Mouse (Mus musculus): ENCODE results near the gene Nell2. TPM values are rescaled to one million over a fixed set of nuclear protein-coding genes. Genes with fewer than 3 reads are reported as not detected.

The Nell2 gene
- polyA plus RNA-seq, 1 experiment from 2014 or later, result 14.3 TPM

DNA sequence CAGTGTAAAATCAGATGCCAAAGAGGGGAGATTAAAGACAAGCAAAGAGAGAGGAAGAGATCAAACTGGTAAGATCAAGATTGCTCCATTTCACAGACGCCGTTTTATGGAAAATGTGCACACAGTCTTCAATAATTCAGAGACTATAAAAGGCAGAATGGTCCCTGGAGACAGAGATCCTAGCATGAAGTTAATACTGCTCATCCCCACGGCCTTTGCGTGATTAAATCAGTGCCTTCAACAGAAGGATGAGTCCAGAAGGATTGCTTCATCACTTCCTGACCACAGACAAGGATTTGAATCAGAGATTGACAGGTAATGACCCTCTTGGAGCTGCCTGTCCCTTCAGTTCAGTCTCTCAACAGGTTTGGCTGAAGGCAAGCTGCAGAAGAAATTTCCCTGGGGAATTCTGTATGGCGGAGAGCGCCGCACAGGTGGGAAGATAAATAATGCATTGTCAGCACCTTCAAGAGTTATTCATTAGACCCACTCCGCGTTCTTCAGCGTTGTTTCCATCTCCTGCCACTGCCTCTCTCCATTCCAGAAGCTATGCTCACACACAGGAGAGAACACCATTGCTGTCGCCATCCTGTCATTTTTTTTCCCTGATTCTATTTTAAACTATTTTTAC, 118.0 kb downstream of the Nell2 start:
- H3K9ac ChIP-seq, result no peak overlapping the region
- no peaks in the 10 kb centered on the region for H3K4me1 ChIP-seq
- 79% methylated on average over 11 of the region's 11 CpGs for WGBS
- H3K4me3 ChIP-seq (replicated peaks), result no peak overlapping the region
- H3K27ac ChIP-seq, result no peak overlapping the region
- H3K4me2 ChIP-seq, result no peak overlapping the region
- H3K27me3 ChIP-seq (replicated peaks), result no peaks in the 10 kb centered on the region
- no peaks in the 10 kb centered on the region for H3K9me3 ChIP-seq
- no peak for ATAC-seq (ENCODE audit: insufficient read depth, low FRiP score, low read depth)
- no peaks in the 10 kb centered on the region for H3K36me3 ChIP-seq

DNA sequence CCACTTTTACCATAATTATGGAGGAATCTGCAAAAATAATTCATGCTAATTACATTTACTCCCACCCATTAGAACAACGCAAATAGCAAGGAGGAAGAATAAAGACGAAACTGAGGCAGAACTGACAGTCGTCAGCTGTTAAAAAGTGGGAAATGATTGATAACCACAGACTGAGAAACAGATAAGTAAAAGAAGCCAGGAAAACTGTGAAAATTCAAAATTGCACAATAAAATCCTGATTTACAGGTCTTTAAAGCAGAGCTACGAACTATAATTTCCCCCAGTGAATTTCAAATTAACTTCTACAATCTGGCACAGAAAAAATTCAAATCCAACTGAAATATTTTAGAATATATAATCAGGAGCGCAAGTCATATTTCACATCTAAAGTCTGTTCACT, 138.0 kb downstream of the Nell2 start:
- Histone ChIP-seq H3K4me2 (no peak overlapping the region), H3K27ac (no peak overlapping the region), H3K9ac (no peak overlapping the region), H3K27me3 (replicated peaks) (no peaks in the 10 kb centered on the region), H3K36me3 (no peaks in the 10 kb centered on the region), H3K4me1 (no peaks in the 10 kb centered on the region), H3K4me3 (replicated peaks) (no peak overlapping the region), H3K9me3 (no peaks in the 10 kb centered on the region)
- ATAC-seq (ENCODE audit: insufficient read depth, low FRiP score, low read depth), result no peak
- WGBS, result 81% methylated on average over 5 of the region's 5 CpGs

DNA sequence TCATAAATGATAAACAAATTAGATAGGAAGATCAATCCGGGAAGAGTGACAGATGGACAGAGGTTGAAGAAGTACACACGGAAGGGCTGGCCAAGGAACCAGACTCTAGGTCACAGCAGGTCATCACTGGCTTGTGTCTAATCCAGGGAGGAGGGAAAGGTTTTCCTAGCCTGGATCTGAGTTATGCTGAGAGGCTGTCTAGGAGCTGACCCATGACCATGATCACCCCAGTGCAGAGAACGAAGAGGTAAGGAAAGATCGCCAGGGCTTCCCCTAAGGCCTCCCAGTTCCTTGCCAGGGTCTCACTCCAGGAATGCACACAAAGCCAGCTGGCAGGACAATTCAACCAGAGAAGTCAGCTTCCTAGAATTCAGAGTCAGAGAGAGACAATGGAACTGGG, 139.4 kb downstream of the Nell2 start:
- Histone ChIP-seq H3K9ac (no peak overlapping the region), H3K4me2 (no peak overlapping the region), H3K9me3 (no peaks in the 10 kb centered on the region), H3K4me1 (no peaks in the 10 kb centered on the region), H3K36me3 (no peaks in the 10 kb centered on the region), H3K27me3 (replicated peaks) (no peaks in the 10 kb centered on the region), H3K27ac (no peak overlapping the region), H3K4me3 (replicated peaks) (no peak overlapping the region)
- WGBS, result 72% methylated on average over 4 of the region's 4 CpGs
- ATAC-seq (ENCODE audit: insufficient read depth, low FRiP score, low read depth), result no peak

DNA sequence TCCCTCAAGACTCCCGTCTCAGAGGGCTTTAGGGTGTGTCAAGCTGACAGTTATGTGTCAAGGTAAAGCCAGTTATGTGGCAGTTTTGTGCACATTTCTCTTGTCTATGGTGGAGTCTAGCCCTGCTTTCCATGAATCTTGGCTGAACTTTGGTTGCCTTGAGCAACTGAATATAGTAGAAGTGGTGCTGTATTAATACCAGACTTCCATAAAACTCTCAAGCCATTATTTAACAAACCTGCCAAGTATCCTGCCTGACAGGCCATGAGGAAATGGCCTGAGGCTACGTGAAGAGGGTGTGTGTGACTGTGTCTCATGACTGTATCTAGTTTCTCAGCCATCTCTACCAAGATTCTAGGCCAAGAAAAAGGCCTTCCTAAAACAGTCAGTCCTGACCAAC, 147.5 kb downstream of the Nell2 start:
- Histone ChIP-seq H3K9me3 (no peaks in the 10 kb centered on the region), H3K4me3 (replicated peaks) (no peak overlapping the region), H3K9ac (no peak overlapping the region), H3K27me3 (replicated peaks) (no peaks in the 10 kb centered on the region), H3K4me2 (no peak overlapping the region), H3K36me3 (no peaks in the 10 kb centered on the region), H3K4me1 (no peaks in the 10 kb centered on the region), H3K27ac (no peak overlapping the region)
- no peak for ATAC-seq (ENCODE audit: insufficient read depth, low FRiP score, low read depth)
- 35% methylated on average over 2 of the region's 2 CpGs for WGBS

DNA sequence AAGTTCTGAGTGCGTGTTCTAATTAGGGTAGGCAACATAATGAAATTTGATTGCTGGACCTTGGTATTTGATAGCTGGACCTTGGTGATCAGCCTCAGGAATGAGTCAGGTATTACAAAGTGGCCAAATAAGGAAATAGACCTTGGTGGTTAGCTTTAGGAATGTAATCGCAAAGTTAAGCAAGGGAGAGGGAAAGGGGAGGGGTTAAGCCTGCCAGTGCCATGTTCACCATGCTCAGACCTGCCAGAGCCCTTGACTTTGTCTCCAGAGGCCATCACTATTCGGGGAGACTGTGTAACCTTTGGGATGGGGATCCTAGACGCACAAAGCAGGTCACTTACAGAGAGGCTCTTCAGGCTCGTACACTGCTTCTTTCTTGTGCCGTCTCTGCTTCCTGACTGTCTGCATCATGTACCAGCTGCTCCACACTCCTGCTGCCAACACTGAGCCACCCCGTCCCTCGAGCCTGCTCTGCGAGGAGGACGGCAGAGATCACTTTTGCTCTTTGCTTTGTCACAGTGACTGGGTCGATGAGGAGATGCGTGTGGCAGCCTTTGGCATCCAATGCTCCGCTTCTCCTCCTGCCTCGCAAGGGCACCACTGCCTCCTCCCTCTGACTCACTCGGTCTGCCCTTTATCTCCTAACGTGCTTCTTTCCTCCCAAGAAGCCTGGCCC, 157.5 kb downstream of the Nell2 start:
- H3K4me2 ChIP-seq, result no peak overlapping the region
- H3K9ac ChIP-seq, result no peak overlapping the region
- no peaks in the 10 kb centered on the region for H3K9me3 ChIP-seq
- no peaks in the 10 kb centered on the region for H3K27me3 ChIP-seq (replicated peaks)
- H3K36me3 ChIP-seq, result no peaks in the 10 kb centered on the region
- H3K4me1 ChIP-seq, result no peaks in the 10 kb centered on the region
- H3K27ac ChIP-seq, result no peak overlapping the region
- ATAC-seq (ENCODE audit: insufficient read depth, low FRiP score, low read depth), result no peak
- 73% methylated on average over 16 of the region's 16 CpGs for WGBS
- H3K4me3 ChIP-seq (replicated peaks), result no peak overlapping the region

DNA sequence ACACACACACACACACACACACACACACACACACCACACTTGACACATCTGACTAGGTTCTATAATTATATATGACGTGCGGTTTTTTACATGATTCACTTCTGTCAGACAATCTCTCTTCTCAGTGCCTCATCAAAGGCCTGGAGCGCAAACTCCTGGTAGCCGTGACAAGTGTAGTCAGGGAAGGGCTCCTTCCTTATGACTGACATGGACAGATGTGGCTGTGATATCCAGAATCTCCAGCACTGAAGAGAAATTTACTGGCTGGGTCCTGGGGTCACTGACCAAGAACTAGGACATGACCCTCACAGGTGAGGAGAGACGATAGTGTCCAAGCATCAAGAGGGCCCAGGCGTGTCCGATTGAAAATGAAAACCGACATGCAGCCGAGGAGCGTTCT, 160.2 kb downstream of the Nell2 start:
- Histone ChIP-seq H3K27ac (no peak overlapping the region), H3K27me3 (replicated peaks) (no peaks in the 10 kb centered on the region), H3K4me2 (no peak overlapping the region), H3K36me3 (no peaks in the 10 kb centered on the region), H3K4me3 (replicated peaks) (no peak overlapping the region), H3K4me1 (no peaks in the 10 kb centered on the region), H3K9ac (no peak overlapping the region), H3K9me3 (no peaks in the 10 kb centered on the region)
- ATAC-seq (ENCODE audit: insufficient read depth, low FRiP score, low read depth), result no peak
- 90% methylated on average over 10 of the region's 10 CpGs for WGBS

DNA sequence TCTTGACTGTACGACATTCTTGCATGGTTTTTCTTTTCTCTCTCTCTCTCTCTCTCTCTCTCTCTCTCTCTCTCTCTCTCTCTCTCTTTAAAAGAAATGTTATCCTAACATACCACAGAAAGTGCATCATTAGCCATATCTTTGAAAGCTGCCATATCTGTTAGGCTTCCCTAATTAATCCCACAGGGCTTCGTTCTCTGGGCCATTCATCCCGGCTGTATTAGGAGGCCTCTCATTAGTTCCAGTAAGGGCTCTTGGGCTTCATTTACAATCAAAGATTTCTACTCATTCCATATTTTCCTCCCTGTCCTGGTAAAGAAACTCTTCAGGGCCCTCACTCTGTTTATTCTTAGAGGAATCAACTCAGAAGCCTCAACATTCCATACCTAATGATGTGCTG, 161.9 kb downstream of the Nell2 start:
- Histone ChIP-seq H3K9me3 (no peaks in the 10 kb centered on the region), H3K27ac (no peak overlapping the region), H3K4me1 (no peaks in the 10 kb centered on the region), H3K4me2 (no peak overlapping the region), H3K4me3 (replicated peaks) (no peak overlapping the region), H3K9ac (no peak overlapping the region), H3K27me3 (replicated peaks) (no peaks in the 10 kb centered on the region), H3K36me3 (no peaks in the 10 kb centered on the region)
- no peak for ATAC-seq (ENCODE audit: insufficient read depth, low FRiP score, low read depth)
- 71% methylated on average over 3 of the region's 3 CpGs for WGBS

DNA sequence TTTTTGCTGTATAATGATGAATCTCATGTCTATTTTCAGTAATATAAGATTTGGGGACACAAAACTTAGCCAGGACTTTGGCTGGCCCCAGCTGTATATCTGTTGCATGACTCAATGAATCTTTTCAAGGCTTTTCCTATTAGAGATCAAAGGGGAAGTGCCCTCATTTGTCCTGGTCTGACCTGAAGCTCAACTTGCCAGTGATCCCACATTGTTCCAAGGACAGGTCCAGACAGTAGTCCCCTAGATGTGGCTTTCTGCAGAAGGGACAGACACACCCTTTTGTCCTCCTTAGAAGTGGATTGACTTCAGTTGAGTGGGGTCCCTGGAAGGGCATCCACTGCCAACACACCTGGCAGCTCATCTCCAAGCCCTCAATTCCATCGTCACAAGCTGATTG, 173.6 kb downstream of the Nell2 start:
- Histone ChIP-seq H3K4me1 (no peaks in the 10 kb centered on the region), H3K36me3 (no peaks in the 10 kb centered on the region), H3K9ac (no peak overlapping the region), H3K9me3 (no peaks in the 10 kb centered on the region), H3K4me3 (replicated peaks) (no peak overlapping the region), H3K27ac (no peak overlapping the region), H3K4me2 (no peak overlapping the region), H3K27me3 (replicated peaks) (no peaks in the 10 kb centered on the region)
- WGBS, result 79% methylated on average over 1 of the region's 1 CpGs
- no peak for ATAC-seq (ENCODE audit: insufficient read depth, low FRiP score, low read depth)

DNA sequence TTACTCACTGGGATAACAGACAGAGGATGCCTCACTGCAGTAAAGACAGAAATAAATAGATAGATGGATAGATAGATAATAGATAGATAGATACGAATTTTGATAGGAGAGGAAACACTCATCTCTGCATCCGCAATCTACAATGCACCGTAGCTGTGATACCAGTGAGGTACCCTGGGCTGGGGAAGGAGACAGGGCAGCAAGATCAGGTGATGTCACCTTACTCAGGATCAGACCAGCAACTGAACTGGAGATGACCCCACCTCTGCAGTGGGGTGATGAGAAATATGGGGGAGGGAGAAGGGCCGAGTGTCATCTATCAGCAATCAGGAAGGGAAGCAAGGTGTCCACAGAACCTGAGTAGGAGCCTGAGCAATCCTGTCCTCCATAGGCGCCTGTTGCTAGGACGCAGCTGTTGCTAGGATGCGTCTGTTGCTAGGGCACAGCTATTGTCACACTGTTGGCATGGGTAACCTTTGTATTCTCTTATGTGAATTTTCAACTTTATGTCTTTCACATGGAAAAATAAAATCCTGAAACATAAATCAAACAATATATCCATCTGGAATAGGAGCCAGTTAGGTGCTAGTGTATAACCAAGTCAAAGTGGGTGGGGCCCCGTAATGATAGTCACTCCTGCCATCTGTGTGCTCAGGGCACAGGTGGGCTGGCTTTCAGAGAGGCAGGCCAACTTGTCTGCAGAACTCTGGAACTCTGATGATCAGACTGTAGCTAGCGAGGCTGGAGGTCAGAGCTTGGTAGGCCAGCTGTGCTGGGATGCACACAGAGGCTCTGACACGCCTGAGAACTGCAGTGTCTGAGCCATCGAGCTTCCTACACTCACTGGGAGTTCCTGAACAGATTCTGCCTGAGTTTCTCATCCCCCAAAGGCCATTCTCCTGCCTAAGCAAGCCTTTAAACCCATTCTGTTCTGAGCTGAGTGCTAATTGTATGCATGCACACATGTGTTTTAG, 193.7 kb downstream of the Nell2 start:
- ATAC-seq (ENCODE audit: insufficient read depth, low FRiP score, low read depth), result no peak
- Histone ChIP-seq H3K9ac (no peak overlapping the region), H3K4me2 (no peak overlapping the region), H3K27me3 (replicated peaks) (no peaks in the 10 kb centered on the region), H3K4me3 (replicated peaks) (no peak overlapping the region), H3K27ac (no peak overlapping the region), H3K9me3 (no peaks in the 10 kb centered on the region), H3K36me3 (no peaks in the 10 kb centered on the region), H3K4me1 (no peaks in the 10 kb centered on the region)
- 80% methylated on average over 11 of the region's 11 CpGs for WGBS

DNA sequence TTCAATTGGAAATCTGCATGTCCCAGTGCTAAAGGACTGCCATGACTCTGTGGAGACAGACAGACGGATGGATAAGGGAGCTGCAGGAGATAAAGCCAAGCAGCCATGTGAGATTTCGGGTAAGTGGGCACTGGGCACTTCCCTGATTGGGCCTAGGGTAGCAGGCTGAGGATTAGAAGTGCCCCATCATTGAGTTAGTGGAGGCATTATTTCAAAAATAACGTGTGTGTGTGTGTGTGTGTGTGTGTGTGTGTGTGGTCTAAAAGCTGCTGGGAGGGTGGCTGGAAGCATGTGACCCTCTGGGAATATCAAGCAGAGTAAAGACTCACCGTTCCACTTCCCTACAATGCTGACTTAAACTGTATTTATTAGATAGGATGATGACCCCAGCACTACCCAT, 195.1 kb downstream of the Nell2 start:
- Histone ChIP-seq H3K4me3 (replicated peaks) (no peak overlapping the region), H3K36me3 (no peaks in the 10 kb centered on the region), H3K9me3 (no peaks in the 10 kb centered on the region), H3K4me2 (no peak overlapping the region), H3K27ac (no peak overlapping the region), H3K4me1 (no peaks in the 10 kb centered on the region), H3K9ac (no peak overlapping the region), H3K27me3 (replicated peaks) (no peaks in the 10 kb centered on the region)
- WGBS, result 70% methylated on average over 4 of the region's 4 CpGs
- no peak for ATAC-seq (ENCODE audit: insufficient read depth, low FRiP score, low read depth)

DNA sequence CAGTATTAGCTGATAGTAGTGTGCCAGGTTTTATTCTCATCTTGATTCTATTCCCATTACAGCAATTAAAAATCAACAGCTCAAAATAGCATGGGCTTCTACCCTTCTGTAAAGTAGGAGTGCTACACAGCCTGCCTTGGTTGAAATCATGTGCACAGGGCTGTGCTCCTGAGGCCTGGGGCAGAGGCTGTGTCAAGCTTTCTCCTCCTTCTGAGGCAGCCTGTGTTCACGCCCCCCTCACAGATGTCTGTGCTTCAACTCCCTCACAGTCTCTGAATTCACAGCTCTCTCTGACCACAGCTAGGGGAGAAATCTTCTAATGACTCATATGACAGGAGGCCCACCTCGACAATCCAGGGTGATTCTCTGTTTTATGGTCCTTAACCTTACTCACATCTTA, 197.4 kb downstream of the Nell2 start:
- Histone ChIP-seq H3K4me2 (no peak overlapping the region), H3K9ac (no peak overlapping the region), H3K4me3 (replicated peaks) (no peak overlapping the region), H3K9me3 (no peaks in the 10 kb centered on the region), H3K27me3 (replicated peaks) (no peaks in the 10 kb centered on the region), H3K27ac (no peak overlapping the region), H3K36me3 (no peaks in the 10 kb centered on the region), H3K4me1 (no peaks in the 10 kb centered on the region)
- 65% methylated on average over 2 of the region's 2 CpGs for WGBS
- no peak for ATAC-seq (ENCODE audit: insufficient read depth, low FRiP score, low read depth)

DNA sequence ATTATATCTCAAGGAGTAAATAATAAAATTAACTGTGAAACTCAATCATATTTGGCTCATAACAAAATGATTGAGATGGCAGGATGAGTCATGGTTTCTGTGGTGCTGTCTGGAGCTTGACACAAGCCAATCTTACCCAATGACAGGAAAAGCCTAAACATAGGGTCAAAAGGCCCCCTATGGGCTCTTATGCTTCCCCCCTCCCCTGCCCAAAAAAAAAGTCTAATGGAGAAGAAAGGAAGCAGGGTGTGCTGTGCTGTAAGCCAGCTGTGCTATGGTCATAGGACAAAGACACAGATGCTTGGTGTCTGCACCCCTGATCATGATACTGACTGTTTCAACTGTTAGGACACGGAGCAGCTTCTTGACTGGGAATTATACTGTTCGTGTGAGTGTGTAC, 205.6 kb downstream of the Nell2 start:
- H3K4me1 ChIP-seq, result no peaks in the 10 kb centered on the region
- WGBS, result 78% methylated on average over 2 of the region's 2 CpGs
- no peak for ATAC-seq (ENCODE audit: insufficient read depth, low FRiP score, low read depth)

More for the DNA sequence above, 205.6 kb downstream of the Nell2 start:
- no peak overlapping the region for H3K9ac ChIP-seq
- no peaks in the 10 kb centered on the region for H3K27me3 ChIP-seq (replicated peaks)
- H3K4me2 ChIP-seq, result no peak overlapping the region
- H3K36me3 ChIP-seq, result no peaks in the 10 kb centered on the region
- no peak overlapping the region for H3K4me3 ChIP-seq (replicated peaks)
- H3K9me3 ChIP-seq, result no peaks in the 10 kb centered on the region
- H3K27ac ChIP-seq, result no peak overlapping the region

Measured in stomach, embryonic 15.5 days (tissue).